Mouse (Mus musculus) MEL (cell line): ENCODE results near the gene Tmprss12. TPM values are rescaled to one million over a fixed set of nuclear protein-coding genes. Genes with fewer than 3 reads are reported as not detected.

Experiments
- DNase-seq: peaks from one replicate; pipeline ENCODE4 v3.0.0; 2011; ENCODE audit warnings: low read depth, low spot score
- H3K27ac ChIP-seq: 2 replicates; pipeline ENCODE4 v1.5.1; 2012; ENCODE audit warnings: low read depth, mild to moderate bottlenecking, control low read depth, low read length, moderate library complexity; ENCODE audit not compliant: control insufficient read depth
- H3K27me3 ChIP-seq, 2 experiments: fragments of 150-350 bp in 1 of 2; sonication (generic) in 1 of 2; 2 replicates each; pipeline ENCODE4 v1.6.1; 2012; ENCODE audit warnings: low read length in 2 of 2, mild to moderate bottlenecking in 2 of 2, improper control_type of control experiment in 1 of 2, moderate library complexity in 1 of 2; ENCODE audit not compliant: insufficient read depth in 2 of 2, control insufficient read depth in 1 of 2
- H3K36me3 ChIP-seq, 2 experiments: 2 replicates each; pipeline ENCODE4 v1.6.1; 2012 to 2014; ENCODE audit warnings: low read length in 2 of 2, improper control_type of control experiment in 1 of 2, inconsistent platforms in 1 of 2, mild to moderate bottlenecking in 1 of 2; ENCODE audit not compliant: insufficient read depth in 2 of 2, control insufficient read depth in 1 of 2
- H3K4me1 ChIP-seq, 2 experiments: fragments of 150-350 bp in 1 of 2; sonication (generic) in 1 of 2; 2 replicates each; pipeline ENCODE4 v1.6.1; 2012; ENCODE audit warnings: low read length in 2 of 2, improper control_type of control experiment in 1 of 2, mild to moderate bottlenecking in 1 of 2; ENCODE audit not compliant: insufficient read depth in 2 of 2, control insufficient read depth in 1 of 2
- H3K4me3 ChIP-seq, 2 experiments: fragments of 150-350 bp in 1 of 2; sonication (generic) in 1 of 2; 2 replicates each; pipeline ENCODE4 v1.5.1; 2012; ENCODE audit warnings: low read depth in 2 of 2, low read length in 2 of 2, mild to moderate bottlenecking in 2 of 2, moderate library complexity in 2 of 2, control low read depth in 1 of 2, improper control_type of control experiment in 1 of 2; ENCODE audit not compliant: control insufficient read depth in 1 of 2, insufficient read depth in 1 of 2
- H3K79me2 ChIP-seq: 2 replicates; pipeline ENCODE4 v1.6.1; 2012; ENCODE audit warnings: mild to moderate bottlenecking, low read length, moderate library complexity; ENCODE audit not compliant: control insufficient read depth, poor library complexity, insufficient read depth
- H3K9ac ChIP-seq: 2 replicates; pipeline ENCODE4 v1.6.1; 2012; ENCODE audit warnings: low read depth, mild to moderate bottlenecking, control low read depth, low read length, moderate library complexity; ENCODE audit not compliant: control insufficient read depth, poor library complexity, severe bottlenecking
- H3K9me3 ChIP-seq: fragments of 150-350 bp; sonication (generic); replicated peaks from 2 replicates; pipeline ENCODE4 v1.6.1; 2012; ENCODE audit warnings: mild to moderate bottlenecking, low read length, improper control_type of control experiment, moderate library complexity; ENCODE audit not compliant: insufficient read depth
- CTCF ChIP-seq, 3 experiments: IDR thresholded peaks in 2 of 3; conservative IDR thresholded peaks in 1 of 3; 2 replicates each; pipeline ENCODE4 v1.5.1; 2011 to 2012; ENCODE audit warnings: low read length in 3 of 3, low read depth in 2 of 3, mild to moderate bottlenecking in 2 of 3, improper control_type of control experiment in 1 of 3, inconsistent platforms in 1 of 3, mixed read lengths in 1 of 3, moderate library complexity in 1 of 3; ENCODE audit not compliant: control insufficient read depth in 1 of 3, insufficient read depth in 1 of 3, poor library complexity in 1 of 3, severe bottlenecking in 1 of 3
- ELF1 ChIP-seq: IDR thresholded peaks from 2 replicates; pipeline ENCODE4 v1.6.1; 2014; ENCODE audit warnings: low read depth, mild to moderate bottlenecking, inconsistent platforms, low read length, improper control_type of control experiment, moderate library complexity
- EP300 ChIP-seq, 2 experiments: IDR thresholded peaks; 2 replicates each; pipeline ENCODE4 v1.6.1; 2011; ENCODE audit warnings: improper control_type of control experiment in 2 of 2, low read length in 2 of 2, low read depth in 1 of 2, mild to moderate bottlenecking in 1 of 2
- ETS1 ChIP-seq: IDR thresholded peaks from 2 replicates; pipeline ENCODE4 v1.6.1; 2012; ENCODE audit warnings: low read depth, mild to moderate bottlenecking, inconsistent platforms, low read length, improper control_type of control experiment, moderate library complexity
- GATA1 ChIP-seq: IDR thresholded peaks from 2 replicates; pipeline ENCODE4 v1.6.1; 2011; ENCODE audit warnings: low read depth, low read length, improper control_type of control experiment
- KAT2A ChIP-seq: conservative IDR thresholded peaks from 2 replicates; pipeline ENCODE4 v1.6.1; 2012; ENCODE audit warnings: low read depth, low read length, improper control_type of control experiment, inconsistent platforms
- MAX ChIP-seq: IDR thresholded peaks from 2 replicates; pipeline ENCODE4 v1.6.1; 2011; ENCODE audit warnings: low read length, improper control_type of control experiment
- MYB ChIP-seq: IDR thresholded peaks from 2 replicates; pipeline ENCODE4 v1.6.1; 2011; ENCODE audit warnings: mild to moderate bottlenecking, low read depth, low read length, improper control_type of control experiment
- NELFE ChIP-seq: IDR thresholded peaks from 2 replicates; pipeline ENCODE4 v1.6.1; 2011; ENCODE audit warnings: low read depth, low read length, improper control_type of control experiment
- POLR2A ChIP-seq, 2 experiments: IDR thresholded peaks; 2 replicates each; pipeline ENCODE4 v1.6.1; 2011 to 2012; ENCODE audit warnings: low read length in 2 of 2, mild to moderate bottlenecking in 2 of 2, control low read depth in 1 of 2, improper control_type of control experiment in 1 of 2, low read depth in 1 of 2, moderate library complexity in 1 of 2; ENCODE audit not compliant: control insufficient read depth in 1 of 2, insufficient read depth in 1 of 2, poor library complexity in 1 of 2
- POLR2AphosphoS2 ChIP-seq: IDR thresholded peaks from 2 replicates; pipeline ENCODE4 v1.6.1; 2011; ENCODE audit warnings: low read length, improper control_type of control experiment
- RAD21 ChIP-seq: IDR thresholded peaks from 2 replicates; pipeline ENCODE4 v1.6.1; 2011; ENCODE audit warnings: mild to moderate bottlenecking, low read depth, low read length, improper control_type of control experiment
- RCOR1 ChIP-seq: IDR thresholded peaks from 2 replicates; pipeline ENCODE4 v1.6.1; 2012; ENCODE audit warnings: low read depth, mild to moderate bottlenecking, inconsistent platforms, low read length, improper control_type of control experiment
- SIN3A ChIP-seq: IDR thresholded peaks from 2 replicates; pipeline ENCODE4 v1.6.1; 2012; ENCODE audit warnings: low read length, improper control_type of control experiment, inconsistent platforms
- TAL1 ChIP-seq: IDR thresholded peaks from 2 replicates; pipeline ENCODE4 v1.6.1; 2012; ENCODE audit warnings: mild to moderate bottlenecking, inconsistent platforms, low read length, moderate library complexity, mixed read lengths
- TCF12 ChIP-seq: IDR thresholded peaks from 2 replicates; pipeline ENCODE4 v1.6.1; 2014; ENCODE audit warnings: low read depth, mild to moderate bottlenecking, inconsistent platforms, low read length, improper control_type of control experiment, moderate library complexity
- UBTF ChIP-seq: IDR thresholded peaks from 2 replicates; pipeline ENCODE4 v1.6.1; 2012; ENCODE audit warnings: low read depth, mild to moderate bottlenecking, inconsistent platforms, low read length, improper control_type of control experiment, moderate library complexity, borderline replicate concordance; ENCODE audit not compliant: insufficient read depth
- ZNF384 ChIP-seq: IDR thresholded peaks from 2 replicates; pipeline ENCODE4 v1.6.1; 2012; ENCODE audit warnings: low read depth, mild to moderate bottlenecking, inconsistent platforms, low read length, improper control_type of control experiment
- polyA plus RNA-seq, 2 experiments: library from polyadenylated mRNA; stranded (reverse) in 1 of 2; unstranded in 1 of 2; fragments of >175 nt in 1 of 2; fragments of >200 nt in 1 of 2; gene quantifications; 2 replicates each; pipeline versions ENCODE4 v1.2.1 to v1.2.4; 2012; ENCODE audit warnings: low replicate concordance in 2 of 2, low read depth in 1 of 2; ENCODE audit not compliant: insufficient read length in 2 of 2, insufficient read depth in 1 of 2, missing spikeins in 1 of 2
- total RNA-seq: library from RNA; depleted of rRNA; stranded (reverse); fragments of 300-350 nt; gene quantifications from 2 replicates; pipeline ENCODE4 v1.2.3, GENCODE M21; 2012; rRNA removed

Gene Tmprss12
- total RNA-seq (not detected in 2 replicates), polyA plus RNA-seq (not detected)

DNA sequence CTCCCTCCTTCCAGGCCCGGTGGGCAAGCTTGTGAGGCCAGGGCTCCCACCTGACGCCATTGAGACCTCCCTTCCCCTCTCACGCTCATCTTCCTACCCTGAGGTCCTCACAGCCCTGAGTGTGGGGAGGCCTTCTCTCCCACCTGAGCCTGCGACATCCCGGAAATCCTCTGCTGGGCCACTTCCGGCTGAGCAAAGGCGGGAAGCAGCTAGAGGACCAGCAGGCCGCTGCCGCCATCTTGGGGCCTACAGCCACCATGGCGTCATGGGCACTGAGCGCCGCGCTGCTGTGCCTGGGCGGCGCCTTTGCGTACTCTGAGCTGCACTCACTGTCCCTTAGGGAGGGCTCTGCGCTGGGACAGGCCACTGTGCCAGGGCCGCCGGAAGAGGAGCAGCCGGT is at the start of gene Tmprss12:
TSS of gene Tmprss12 (plus strand) at position 212 of the 400 bp plus-strand sequence.
- Histone ChIP-seq H3K27ac (no peak within 1 kb of the TSS), H3K9me3 (no peaks in the 10 kb centered on the region; the same call in 1 of the 2 replicates), H3K27me3 (no peaks in the 10 kb centered on the region), H3K4me3 (no peak within 1 kb of the TSS), H3K36me3 (peaks cover 0 to 5% of the 10 kb centered on the region in 2 experiments; a peak in 1 of 4 replicates), H3K9ac (no peak within 1 kb of the TSS), H3K79me2 (no peaks in the 10 kb centered on the region), H3K4me1 (peaks cover 0 to 8% of the 10 kb centered on the region in 2 experiments; a peak in 3 of 4 replicates)
- no peak for DNase-seq
- TF ChIP-seq POLR2AphosphoS2 (no peak), CTCF (IDR thresholded peaks at IDR 0.05 in 2 of 3, conservative IDR thresholded peaks at IDR 0.05 in 1 of 3; ENCODE audit: control insufficient read depth in 1 of 3, insufficient read depth in 1 of 3, low read depth in 2 of 3, low read length in 3 of 3, poor library complexity in 1 of 3, severe bottlenecking in 1 of 3) (no peak), UBTF (no peak), MYB (no peak), KAT2A (no peak)

DNA sequence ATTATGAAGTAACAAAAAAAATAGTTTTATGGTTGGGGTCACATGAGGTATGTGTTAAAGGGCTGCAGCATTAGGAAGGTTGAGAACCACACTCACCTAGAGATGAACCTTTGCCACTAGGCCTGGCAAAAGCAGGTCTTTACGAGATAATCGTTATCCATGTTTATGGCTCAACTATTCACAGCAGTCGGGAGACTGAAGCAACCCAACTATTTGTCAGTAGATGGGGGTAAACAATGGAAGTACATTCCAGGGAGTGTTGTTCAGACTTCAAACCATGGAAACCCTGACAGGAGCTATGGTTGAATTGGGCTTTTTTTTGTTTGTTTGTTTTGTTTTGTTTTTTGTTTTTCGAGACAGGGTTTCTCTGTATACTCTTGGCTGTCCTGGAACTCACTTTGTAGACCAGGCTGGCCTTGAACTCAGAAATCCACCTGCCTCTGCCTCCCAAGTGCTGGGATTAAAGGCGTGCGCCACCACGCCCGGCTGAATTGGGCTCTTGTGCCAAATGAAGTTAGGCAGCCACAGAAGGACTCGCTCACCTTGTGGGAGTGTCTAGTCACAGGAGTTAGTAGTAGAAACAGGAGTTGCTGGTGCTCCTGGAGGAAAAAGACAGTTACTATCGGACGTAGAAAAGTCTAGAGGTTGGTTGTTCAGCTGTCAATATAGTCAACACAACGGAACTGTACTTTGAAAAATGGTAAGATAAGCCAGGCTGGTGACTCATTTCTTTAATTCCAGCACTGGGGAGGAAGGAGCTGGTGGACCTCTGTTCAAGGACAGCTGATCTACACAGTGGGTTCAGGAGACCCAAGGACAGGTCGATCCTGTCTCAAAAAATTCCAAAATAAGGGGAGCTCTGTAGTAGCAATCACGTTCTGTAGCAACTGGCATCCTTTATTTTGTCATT is 48.8 kb upstream of the Tmprss12 start:
- Histone ChIP-seq H3K4me1 (peaks cover 25 to 36% of the 10 kb centered on the region in 2 experiments), H3K79me2 (peaks cover 56% of the 10 kb centered on the region), H3K9ac (no peak overlapping the region), H3K4me3 (no peak overlapping the region), H3K27ac (no peak overlapping the region), H3K27me3 (no peaks in the 10 kb centered on the region), H3K9me3 (no peaks in the 10 kb centered on the region), H3K36me3 (peaks cover 34 to 64% of the 10 kb centered on the region in 2 experiments)
- peak; percentile 42 for DNase-seq
- TF ChIP-seq GATA1 (peak; percentile 30; the same call in 1 of the 2 replicates), TAL1 (no peak), ETS1 (0 out of 2 replicates have a peak, but pooled peaks have one; percentile 16), ZNF384 (no peak)

DNA sequence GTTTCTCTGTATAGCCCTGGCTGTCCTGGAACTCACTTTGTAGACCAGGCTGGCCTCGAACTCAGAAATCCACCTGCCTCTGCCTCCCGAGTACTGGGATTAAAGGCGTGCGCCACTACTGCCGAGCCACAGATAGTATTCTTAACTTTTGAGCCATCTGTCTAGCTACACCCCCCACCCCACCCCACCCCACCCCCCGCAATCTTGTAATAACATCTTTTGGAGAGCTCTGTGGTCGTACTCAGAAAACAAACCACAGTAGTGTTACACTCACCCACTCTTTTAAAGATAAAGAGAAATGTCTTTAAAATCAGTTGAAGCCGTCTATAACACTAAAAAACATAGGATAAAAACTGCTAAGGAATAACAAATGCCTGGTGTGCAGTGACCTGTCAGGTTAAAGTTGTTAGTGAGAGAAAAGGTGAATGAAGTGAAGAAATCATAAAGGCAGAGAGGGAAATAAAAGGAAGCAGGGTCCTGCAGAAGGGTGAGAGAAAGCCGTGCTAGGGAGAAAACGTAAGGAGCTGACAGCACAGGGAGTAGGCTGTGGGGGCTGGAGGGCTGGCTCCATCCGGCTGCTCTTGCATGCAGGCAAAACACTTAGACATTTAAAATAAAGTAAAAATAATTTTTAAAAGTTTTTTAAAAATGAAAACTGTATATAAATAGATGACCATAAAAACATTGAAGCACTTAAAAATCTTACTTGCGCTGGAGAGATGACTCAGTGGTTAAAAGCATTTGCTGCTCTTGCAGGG is 45.2 kb upstream of the Tmprss12 start:
- Histone ChIP-seq H3K27ac (peak overlapping the region; percentile 11; the same call in 1 of the 2 replicates), H3K4me3 (no peak overlapping the region), H3K4me1 (peaks cover 11 to 22% of the 10 kb centered on the region in 2 experiments), H3K79me2 (peaks cover 48% of the 10 kb centered on the region), H3K36me3 (peaks cover 50 to 55% of the 10 kb centered on the region in 2 experiments), H3K9ac (no peak overlapping the region), H3K27me3 (no peaks in the 10 kb centered on the region), H3K9me3 (no peaks in the 10 kb centered on the region)
- peak; percentile 78 for TF ChIP-seq RCOR1
- peak; percentile 52; the same call in 1 of the 2 replicates for TF ChIP-seq ETS1
- peak; percentile 31 to 72; a peak in 3 of 4 replicates for TF ChIP-seq EP300 (IDR thresholded peaks at IDR 0.05; ENCODE audit: low read depth in 1 of 2, low read length in 2 of 2)
- peak; percentile 38; the same call in 1 of the 2 replicates for TF ChIP-seq GATA1
- peak; percentile 43; the same call in 1 of the 2 replicates for TF ChIP-seq SIN3A
- no peak; a peak in 1 of 4 replicates for TF ChIP-seq POLR2A (IDR thresholded peaks at IDR 0.05; ENCODE audit: control insufficient read depth in 1 of 2, insufficient read depth in 1 of 2, low read depth in 1 of 2, low read length in 2 of 2, poor library complexity in 1 of 2)
- TF ChIP-seq MAX = no peak
- TF ChIP-seq TCF12 = peak; percentile 47
- no peak for TF ChIP-seq NELFE
- no peak for TF ChIP-seq ELF1
- no peak for TF ChIP-seq RAD21
- peak; percentile 60 for DNase-seq
